Mouse (Mus musculus) kidney, embryonic 15.5 days (tissue): ENCODE data around the gene Arx. TPM values are rescaled to one million over a fixed set of nuclear protein-coding genes. Genes with fewer than 3 reads are reported as not detected.

Experiments used
- ATAC-seq: fragments of 200-750 bp; cut with Nextera tagmentation; replicated peaks from 2 replicates; pipeline ENCODE4 v1.8.0; 2017; ENCODE audit warnings: moderate TSS enrichment; ENCODE audit not compliant: low FRiP score
- H3K27ac ChIP-seq: fragments of 300-500 bp; sonication (generic); 2 replicates; pipeline ENCODE4 v1.5.1; 2015; ENCODE audit warnings: mild to moderate bottlenecking, inconsistent platforms
- H3K27me3 ChIP-seq: fragments of 300-500 bp; sonication (generic); 2 replicates; pipeline ENCODE4 v1.6.1; 2015; ENCODE audit warnings: inconsistent platforms
- H3K36me3 ChIP-seq: fragments of 300-500 bp; sonication (generic); 2 replicates; pipeline ENCODE4 v1.6.1; 2015; ENCODE audit warnings: inconsistent platforms
- H3K4me1 ChIP-seq: fragments of 300-500 bp; sonication (generic); 2 replicates; pipeline ENCODE4 v1.6.1; 2015; ENCODE audit warnings: inconsistent platforms
- H3K4me2 ChIP-seq: fragments of 300-500 bp; sonication (generic); 2 replicates; pipeline ENCODE4 v1.6.1; 2015; ENCODE audit warnings: moderate library complexity, mild to moderate bottlenecking, inconsistent platforms
- H3K4me3 ChIP-seq: fragments of 300-500 bp; sonication (generic); replicated peaks from 2 replicates; pipeline ENCODE4 v1.5.1; 2015; ENCODE audit warnings: mild to moderate bottlenecking, inconsistent platforms
- H3K9ac ChIP-seq: fragments of 300-500 bp; sonication (generic); 2 replicates; pipeline ENCODE4 v1.6.1; 2015; ENCODE audit warnings: mild to moderate bottlenecking, inconsistent platforms
- H3K9me3 ChIP-seq: fragments of 300-500 bp; sonication (generic); replicated peaks from 2 replicates; pipeline ENCODE4 v1.6.1; 2016; ENCODE audit warnings: inconsistent platforms
- WGBS: fragments of 180-500 bp; shearing (Covaris S2); methylation state at CpG from one replicate; pipeline ENCODE4 v1.1.7; 2015; ENCODE audit warnings: mixed read lengths; 5-methylcytosine and 5-hydroxymethylcytosine counted together
- polyA plus RNA-seq: library from polyadenylated mRNA; unstranded; fragments of >200 nt; fragmentation: Nextera tagmentation; extraction: Ambion mirVana; gene quantifications from 2 replicates; pipeline ENCODE4 v1.2.1, GENCODE M21; 2015

The Arx gene
- 0.31 and 0.43 TPM in 2 replicates for polyA plus RNA-seq

DNA sequence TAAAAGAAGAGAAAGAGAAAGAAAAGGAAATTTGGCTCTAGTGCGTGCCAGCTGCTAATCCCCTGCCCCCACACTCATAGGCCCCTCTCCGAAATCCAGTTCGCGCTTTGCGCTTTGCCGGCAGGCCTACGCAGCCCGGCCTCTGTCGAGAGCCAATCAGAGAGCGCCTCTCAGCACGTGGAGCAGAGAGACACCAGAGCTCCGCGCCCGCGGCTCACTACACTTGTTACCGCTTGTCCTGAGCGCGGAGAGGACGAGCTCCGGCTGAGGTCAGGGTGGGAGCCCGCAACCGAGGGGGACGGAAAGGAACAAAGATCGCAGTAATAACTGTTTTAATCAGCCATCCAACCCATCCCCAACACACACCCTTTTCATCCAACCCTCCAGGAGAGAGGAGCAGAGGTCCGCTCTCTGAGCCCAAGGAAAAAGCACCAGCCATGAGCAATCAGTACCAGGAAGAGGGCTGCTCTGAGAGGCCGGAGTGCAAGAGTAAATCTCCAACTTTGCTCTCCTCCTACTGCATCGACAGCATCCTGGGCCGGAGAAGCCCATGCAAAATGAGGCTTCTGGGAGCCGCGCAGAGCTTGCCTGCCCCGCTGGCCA, at the start of gene Arx:
Gene Arx (plus strand): TSS at position 155 of the 603 bp plus-strand sequence.
- H3K4me2 ChIP-seq = peak within 1 kb of the TSS; percentile 46

DNA sequence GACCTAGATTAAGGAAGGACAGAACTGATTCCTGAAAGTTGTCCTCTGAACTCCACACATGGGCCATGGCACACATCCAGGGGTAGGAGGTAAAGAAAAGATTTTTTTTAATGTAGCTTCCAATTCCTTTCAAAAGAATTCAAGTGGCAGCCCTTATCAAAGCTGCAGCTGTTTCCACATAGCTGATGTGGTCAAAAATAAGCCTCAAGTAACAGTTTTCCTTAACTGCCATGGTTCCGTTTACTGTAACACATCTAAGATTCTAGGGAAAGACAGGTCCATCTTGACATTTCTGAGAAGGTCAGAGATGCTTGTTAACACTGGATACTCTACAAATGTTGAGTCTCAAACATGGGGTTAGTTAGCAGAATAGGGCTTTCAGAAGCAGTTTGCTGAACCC, 34.9 kb upstream of the Arx start:
- H3K9me3 ChIP-seq = no peaks in the 10 kb centered on the region
- 85% methylated on average over 1 of the region's 1 CpGs for WGBS
- H3K4me3 ChIP-seq = no peak overlapping the region
- H3K27ac ChIP-seq = no peak overlapping the region
- H3K9ac ChIP-seq = no peak overlapping the region
- H3K27me3 ChIP-seq = no peaks in the 10 kb centered on the region
- no peak overlapping the region for H3K4me2 ChIP-seq
- no peak for ATAC-seq
- no peaks in the 10 kb centered on the region for H3K4me1 ChIP-seq
- H3K36me3 ChIP-seq = no peaks in the 10 kb centered on the region

More for the DNA sequence above, at the start of gene Arx:
- ATAC-seq = peak; percentile 94
- Histone ChIP-seq H3K9me3 (no peaks in the 10 kb centered on the region), H3K27me3 (peaks cover 97% of the 10 kb centered on the region), H3K4me1 (peaks cover 16% of the 10 kb centered on the region), H3K36me3 (no peaks in the 10 kb centered on the region), H3K9ac (no peak within 1 kb of the TSS), H3K4me3 (peak within 1 kb of the TSS; percentile 19), H3K27ac (no peak within 1 kb of the TSS)
- WGBS = 22% methylated on average over 31 of the region's 31 CpGs

DNA sequence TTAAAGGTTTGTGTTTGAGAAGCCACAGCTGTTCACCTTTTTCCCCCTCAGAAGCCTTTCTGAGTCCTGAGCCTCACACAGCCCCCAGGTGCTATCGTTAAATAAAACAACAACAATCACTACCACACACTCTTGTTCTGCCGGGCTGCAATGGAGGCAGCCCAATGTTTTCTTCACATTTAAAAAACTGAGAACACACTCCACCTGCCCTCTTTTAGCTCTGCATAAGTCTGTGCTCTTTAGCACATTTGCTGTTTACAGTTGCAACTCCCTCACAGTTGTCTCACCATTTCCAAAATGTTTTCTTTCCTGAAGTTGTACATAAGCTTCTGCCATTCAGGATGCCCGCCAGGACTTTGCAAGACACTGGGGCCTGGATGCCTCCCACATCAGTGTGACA, 10.6 kb upstream of the Arx start:
- no peak overlapping the region for H3K4me2 ChIP-seq
- no peak overlapping the region for H3K27ac ChIP-seq
- no peaks in the 10 kb centered on the region for H3K4me1 ChIP-seq
- H3K27me3 ChIP-seq = peaks cover 45% of the 10 kb centered on the region
- H3K4me3 ChIP-seq = no peak overlapping the region
- H3K36me3 ChIP-seq = no peaks in the 10 kb centered on the region
- no peak overlapping the region for H3K9ac ChIP-seq
- no peaks in the 10 kb centered on the region for H3K9me3 ChIP-seq
- 59% methylated on average over 3 of the region's 3 CpGs for WGBS
- no peak for ATAC-seq

DNA sequence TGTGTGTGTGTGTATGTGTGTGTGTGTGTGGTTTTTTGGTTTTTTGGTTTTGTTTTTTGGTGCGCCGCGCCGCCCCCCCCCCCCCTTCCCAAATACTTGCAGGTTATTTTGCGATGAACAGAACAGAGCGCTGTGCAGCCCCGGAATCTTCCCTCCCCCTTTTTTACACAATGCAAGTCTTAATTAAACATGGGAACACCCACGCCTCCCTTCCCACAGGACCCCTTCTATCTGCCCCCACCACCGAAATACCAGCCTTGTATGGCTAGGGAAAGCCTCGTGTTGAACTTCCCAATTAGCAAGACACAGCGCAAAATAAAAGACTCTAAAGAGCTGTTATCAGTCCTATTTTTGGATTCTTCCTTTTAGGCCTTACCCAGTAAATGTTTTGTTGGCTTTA, 6.3 kb upstream of the Arx start:
- no peak overlapping the region for H3K9ac ChIP-seq
- H3K4me1 ChIP-seq = peaks cover 10% of the 10 kb centered on the region; the same call in 1 of the 2 replicates
- H3K9me3 ChIP-seq = no peaks in the 10 kb centered on the region
- 39% methylated on average over 7 of the region's 11 CpGs for WGBS
- no peak for ATAC-seq
- H3K36me3 ChIP-seq = no peaks in the 10 kb centered on the region
- H3K4me2 ChIP-seq = no peak overlapping the region
- H3K27me3 ChIP-seq = peaks cover 85% of the 10 kb centered on the region
- H3K4me3 ChIP-seq = no peak overlapping the region
- no peak overlapping the region for H3K27ac ChIP-seq

DNA sequence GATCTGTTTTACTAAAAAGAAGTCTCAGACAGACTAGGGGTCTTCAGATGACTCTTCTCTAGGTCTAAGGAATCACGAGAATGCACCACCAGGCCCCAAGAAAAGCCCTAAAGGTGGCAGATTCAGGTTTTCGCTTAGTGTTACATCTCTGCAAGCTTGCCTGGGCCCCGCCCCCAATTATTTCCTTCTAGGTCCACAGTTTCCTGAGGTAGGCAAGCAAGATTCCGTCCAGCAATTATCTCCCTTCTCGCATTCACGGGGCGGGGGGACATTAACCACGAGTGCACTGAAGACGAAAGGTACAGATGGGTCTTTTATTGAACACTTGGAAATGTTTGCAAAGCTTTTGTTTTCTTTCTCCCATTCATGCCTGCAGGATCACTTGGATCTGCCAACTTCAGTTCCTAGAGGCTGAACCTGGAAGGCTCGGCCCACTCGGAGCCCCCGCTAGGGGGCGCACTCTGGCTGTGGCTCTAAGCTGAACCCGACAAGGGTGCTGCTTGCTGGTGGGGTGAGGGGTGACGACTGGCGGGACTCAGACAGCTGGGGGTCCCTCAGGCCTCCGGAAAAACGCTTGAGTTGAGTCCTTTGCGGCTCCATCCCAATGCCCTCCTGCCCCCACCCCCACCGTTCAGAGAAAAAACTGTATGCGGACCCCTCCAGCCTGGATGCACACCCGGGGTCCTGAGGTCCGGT, 5.1 kb upstream of the Arx start:
- no peaks in the 10 kb centered on the region for H3K9me3 ChIP-seq
- H3K36me3 ChIP-seq = no peaks in the 10 kb centered on the region
- H3K27ac ChIP-seq = no peak overlapping the region
- no peak overlapping the region for H3K9ac ChIP-seq
- peak; percentile 48; the same call in 1 of the 2 replicates for ATAC-seq
- H3K4me2 ChIP-seq = peak overlapping the region; percentile 45
- H3K4me1 ChIP-seq = peaks cover 10% of the 10 kb centered on the region; the same call in 1 of the 2 replicates
- 19% methylated on average over 23 of the region's 23 CpGs for WGBS
- H3K4me3 ChIP-seq = 0 out of 2 replicates have a peak overlapping the region, but pooled peaks have one; percentile 14
- peaks cover 91% of the 10 kb centered on the region for H3K27me3 ChIP-seq

DNA sequence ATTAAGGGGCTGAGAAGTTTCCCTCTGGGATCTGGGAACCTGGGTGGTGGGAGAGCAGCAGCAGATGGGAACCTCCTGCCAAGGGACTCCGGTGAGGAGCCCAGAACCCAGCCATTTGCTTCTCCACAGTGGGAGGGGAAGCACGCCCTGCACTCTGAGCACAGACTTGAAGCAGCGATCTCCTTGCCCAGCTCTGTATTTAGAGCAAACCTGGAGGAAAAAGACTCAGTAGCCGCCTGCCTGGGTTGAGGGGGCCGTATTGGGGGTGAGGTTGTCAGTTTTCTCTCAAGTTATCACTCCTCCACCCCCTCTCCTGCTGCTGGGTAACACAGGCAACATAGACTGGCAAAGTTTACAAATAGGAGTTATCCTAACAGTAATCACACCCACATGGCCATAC, 4.5 kb upstream of the Arx start:
- no peaks in the 10 kb centered on the region for H3K36me3 ChIP-seq
- 18% methylated on average over 5 of the region's 5 CpGs for WGBS
- 0 out of 2 replicates have a peak overlapping the region, but pooled peaks have one; percentile 14 for H3K4me3 ChIP-seq
- no peak overlapping the region for H3K9ac ChIP-seq
- no peak for ATAC-seq
- H3K27ac ChIP-seq = no peak overlapping the region
- no peaks in the 10 kb centered on the region for H3K9me3 ChIP-seq
- peak overlapping the region; percentile 45 for H3K4me2 ChIP-seq
- peaks cover 10% of the 10 kb centered on the region; the same call in 1 of the 2 replicates for H3K4me1 ChIP-seq
- peaks cover 92% of the 10 kb centered on the region for H3K27me3 ChIP-seq

DNA sequence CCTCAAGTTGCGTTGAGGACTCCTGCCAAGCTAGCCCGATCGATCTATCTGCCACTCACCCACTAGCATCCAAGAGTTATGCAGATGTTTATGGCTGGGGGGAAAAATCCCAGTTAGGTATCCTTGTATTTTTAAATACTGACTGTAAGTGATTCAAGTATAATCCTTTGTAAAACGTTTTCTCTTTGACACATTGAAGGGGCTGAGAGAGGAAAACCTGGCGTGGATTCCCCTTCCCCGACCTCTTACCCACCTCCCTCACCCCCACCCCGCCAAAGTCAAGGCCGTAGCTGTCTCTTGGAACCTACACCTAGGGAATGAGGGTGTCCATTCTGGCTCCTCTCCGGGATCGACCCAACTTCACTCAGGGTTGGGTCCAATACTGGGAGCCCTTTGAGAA, 1.2 kb upstream of the Arx start:
- no peak overlapping the region for H3K4me2 ChIP-seq
- H3K4me3 ChIP-seq = no peak overlapping the region
- peaks cover 20% of the 10 kb centered on the region for H3K4me1 ChIP-seq
- H3K36me3 ChIP-seq = no peaks in the 10 kb centered on the region
- no peaks in the 10 kb centered on the region for H3K9me3 ChIP-seq
- 21% methylated on average over 10 of the region's 10 CpGs for whole genome bisulfite sequencing
- H3K9ac ChIP-seq = no peak overlapping the region
- peaks cover 96% of the 10 kb centered on the region for H3K27me3 ChIP-seq
- no peak for ATAC-seq
- no peak overlapping the region for H3K27ac ChIP-seq

DNA sequence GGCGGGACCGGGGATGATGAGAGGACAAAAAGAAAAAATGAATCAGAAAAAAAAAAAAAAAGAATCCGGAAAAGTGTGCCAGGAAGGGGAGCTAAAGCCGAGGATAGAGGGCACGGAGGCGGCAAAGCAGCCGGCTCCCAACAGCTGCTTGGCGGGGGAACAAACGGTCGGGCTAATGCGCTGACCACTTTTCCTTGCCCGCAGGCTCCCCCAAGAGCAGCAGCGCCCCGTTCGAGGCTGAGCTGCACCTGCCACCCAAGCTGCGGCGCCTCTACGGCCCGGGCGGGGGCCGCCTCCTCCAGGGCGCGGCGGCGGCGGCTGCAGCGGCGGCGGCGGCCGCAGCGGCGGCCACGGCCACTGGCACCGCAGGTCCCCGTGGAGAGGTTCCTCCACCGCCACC, 2.1 kb downstream of the Arx start:
- H3K36me3 ChIP-seq = no peaks in the 10 kb centered on the region
- 17% methylated on average over 32 of the region's 37 CpGs for WGBS
- peaks cover 9% of the 10 kb centered on the region for H3K4me1 ChIP-seq
- no peak overlapping the region for H3K9ac ChIP-seq
- peak overlapping the region; percentile 38 for H3K4me3 ChIP-seq
- H3K27me3 ChIP-seq = peaks cover 96% of the 10 kb centered on the region
- ATAC-seq = no peak
- no peak overlapping the region for H3K27ac ChIP-seq
- H3K9me3 ChIP-seq = no peaks in the 10 kb centered on the region
- H3K4me2 ChIP-seq = peak overlapping the region; percentile 62

DNA sequence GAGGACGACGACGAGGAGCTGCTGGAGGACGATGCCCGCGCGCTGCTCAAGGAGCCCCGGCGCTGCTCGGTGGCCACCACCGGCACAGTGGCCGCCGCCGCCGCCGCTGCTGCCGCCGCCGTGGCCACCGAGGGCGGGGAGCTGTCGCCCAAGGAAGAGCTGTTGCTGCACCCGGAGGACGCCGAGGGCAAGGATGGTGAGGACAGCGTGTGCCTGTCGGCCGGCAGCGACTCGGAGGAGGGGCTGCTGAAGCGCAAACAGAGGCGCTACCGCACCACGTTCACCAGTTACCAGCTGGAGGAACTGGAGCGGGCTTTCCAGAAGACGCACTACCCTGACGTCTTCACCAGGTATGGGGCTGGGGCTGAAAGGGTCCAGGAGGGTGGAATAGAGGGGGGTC, 2.8 kb downstream of the Arx start:
- Histone ChIP-seq H3K27ac (no peak overlapping the region), H3K36me3 (no peaks in the 10 kb centered on the region), H3K4me1 (peaks cover 9% of the 10 kb centered on the region), H3K4me2 (peak overlapping the region; percentile 62), H3K4me3 (peak overlapping the region; percentile 38), H3K9ac (no peak overlapping the region), H3K9me3 (no peaks in the 10 kb centered on the region), H3K27me3 (peaks cover 99% of the 10 kb centered on the region)
- WGBS = 14% methylated on average over 19 of the region's 37 CpGs
- ATAC-seq = no peak

DNA sequence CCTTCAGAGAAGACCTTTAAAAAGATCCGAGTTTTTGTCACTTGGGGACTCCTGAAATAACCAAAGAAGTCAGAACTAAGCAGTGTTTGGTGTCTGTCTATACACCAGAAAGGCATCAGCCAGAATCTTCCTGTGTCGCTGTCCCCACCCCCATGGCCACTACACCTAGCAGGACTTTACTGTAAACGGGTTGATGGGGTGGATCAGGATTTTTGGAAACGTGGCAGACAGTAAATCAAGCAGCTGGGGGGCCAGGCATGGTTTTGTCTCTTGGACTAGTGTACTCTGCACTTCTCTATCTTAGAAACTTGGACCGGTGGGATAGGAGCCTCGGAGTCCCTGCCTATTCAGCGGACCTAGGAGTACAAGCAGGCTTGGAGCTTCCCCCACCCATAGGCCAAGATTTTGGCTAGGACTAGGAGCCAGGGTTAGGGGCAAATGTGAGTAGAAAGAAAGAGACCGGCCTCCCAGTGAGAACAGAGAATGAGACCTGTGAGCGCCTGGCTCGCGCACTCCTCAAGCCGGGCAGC, 3.7 kb downstream of the Arx start:
- Histone ChIP-seq H3K9ac (no peak overlapping the region), H3K27me3 (peaks cover 99% of the 10 kb centered on the region), H3K4me2 (no peak overlapping the region), H3K36me3 (no peaks in the 10 kb centered on the region), H3K4me1 (peaks cover 9% of the 10 kb centered on the region), H3K9me3 (no peaks in the 10 kb centered on the region), H3K27ac (no peak overlapping the region), H3K4me3 (no peak overlapping the region)
- no peak for ATAC-seq
- WGBS = 15% methylated on average over 12 of the region's 12 CpGs

DNA sequence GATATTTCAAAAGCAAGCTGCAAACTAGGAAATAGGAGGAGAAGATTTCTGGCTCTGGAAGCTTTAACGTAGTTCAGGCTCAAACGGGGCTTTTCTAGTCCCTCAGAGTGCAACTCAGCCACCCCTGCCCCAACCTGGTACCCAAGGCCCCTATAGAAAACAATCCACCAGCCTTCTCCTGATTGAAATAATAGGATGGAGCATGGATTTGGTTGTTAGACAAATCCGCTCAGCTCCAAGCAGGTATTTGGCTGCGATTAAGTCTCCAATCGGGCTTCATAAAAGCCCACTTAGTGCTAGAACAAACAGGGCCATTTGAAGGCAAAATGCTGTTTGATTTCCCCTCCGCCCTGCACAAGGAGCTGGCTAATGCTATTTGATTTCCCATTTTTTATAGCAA, 5.8 kb downstream of the Arx start:
- 19% methylated on average over 6 of the region's 6 CpGs for WGBS
- H3K27ac ChIP-seq = no peak overlapping the region
- H3K9me3 ChIP-seq = no peaks in the 10 kb centered on the region
- no peak overlapping the region for H3K4me3 ChIP-seq
- no peak overlapping the region for H3K9ac ChIP-seq
- no peak for ATAC-seq
- no peaks in the 10 kb centered on the region for H3K36me3 ChIP-seq
- no peak overlapping the region for H3K4me2 ChIP-seq
- peaks cover 13% of the 10 kb centered on the region for H3K4me1 ChIP-seq
- H3K27me3 ChIP-seq = peaks cover 99% of the 10 kb centered on the region

DNA sequence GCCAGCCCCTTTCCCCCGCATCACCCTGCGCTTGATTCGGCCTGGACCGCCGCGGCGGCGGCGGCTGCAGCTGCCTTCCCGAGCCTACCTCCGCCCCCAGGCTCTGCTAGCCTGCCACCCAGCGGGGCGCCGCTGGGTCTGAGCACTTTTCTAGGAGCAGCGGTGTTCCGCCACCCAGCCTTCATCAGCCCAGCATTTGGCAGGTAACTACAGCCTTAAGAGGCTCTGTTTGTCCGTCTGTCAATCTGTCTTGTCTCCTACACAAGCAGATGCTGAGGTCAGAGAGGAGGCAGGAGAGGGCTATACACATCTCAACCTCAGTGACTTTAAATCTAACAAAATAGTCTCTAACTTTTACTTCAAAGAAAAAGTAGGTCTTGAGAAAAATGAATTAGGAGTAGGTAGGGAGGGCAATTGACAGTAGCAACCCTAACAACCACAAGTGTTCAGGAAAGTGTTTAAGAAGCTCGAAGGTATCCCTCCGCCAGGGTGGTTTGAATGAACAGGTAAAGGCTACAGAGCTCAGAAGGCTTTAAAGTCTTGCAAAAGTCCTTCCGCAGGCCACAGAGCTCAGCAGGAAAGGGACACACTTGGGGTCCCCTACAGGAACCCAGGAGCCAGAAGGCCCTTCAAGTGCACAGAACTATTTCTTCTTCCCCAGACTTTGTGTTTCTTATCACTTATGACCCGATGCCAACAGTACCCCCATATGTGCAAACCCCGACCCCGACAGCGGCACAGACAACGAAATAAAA, 8.7 kb downstream of the Arx start:
- WGBS = 22% methylated on average over 24 of the region's 25 CpGs
- no peak overlapping the region for H3K27ac ChIP-seq
- peaks cover 14% of the 10 kb centered on the region for H3K4me1 ChIP-seq
- peaks cover 98% of the 10 kb centered on the region for H3K27me3 ChIP-seq
- no peak overlapping the region for H3K9ac ChIP-seq
- ATAC-seq = no peak
- H3K9me3 ChIP-seq = no peaks in the 10 kb centered on the region
- H3K36me3 ChIP-seq = no peaks in the 10 kb centered on the region
- no peak overlapping the region for H3K4me2 ChIP-seq
- H3K4me3 ChIP-seq = no peak overlapping the region
